Mouse (Mus musculus): Measurements from ENCODE around the gene Zmynd8.

GRCm38 (mm10) chr2:165818570-165818969 lies 80.2 kb downstream of the Zmynd8 start:
- TF ChIP-seq POLR2A (IDR thresholded peaks at IDR 0.05; ENCODE audit: borderline replicate concordance, control insufficient read depth, low read depth, low read length) (no peak), CTCF (IDR thresholded peaks at IDR 0.05; ENCODE audit: control insufficient read depth, insufficient read depth, low read length) (no peak)

Measured in bone marrow, adult 2 months (tissue).